Mouse (Mus musculus): ENCODE measurements around the gene March11. TPM values are rescaled to one million over a fixed set of nuclear protein-coding genes. Genes with fewer than 3 reads are reported as not detected.

Gene March11
- polyA plus RNA-seq (2012; rRNA removed): 9.9 and 10.9 TPM in 2 replicates

DNA sequence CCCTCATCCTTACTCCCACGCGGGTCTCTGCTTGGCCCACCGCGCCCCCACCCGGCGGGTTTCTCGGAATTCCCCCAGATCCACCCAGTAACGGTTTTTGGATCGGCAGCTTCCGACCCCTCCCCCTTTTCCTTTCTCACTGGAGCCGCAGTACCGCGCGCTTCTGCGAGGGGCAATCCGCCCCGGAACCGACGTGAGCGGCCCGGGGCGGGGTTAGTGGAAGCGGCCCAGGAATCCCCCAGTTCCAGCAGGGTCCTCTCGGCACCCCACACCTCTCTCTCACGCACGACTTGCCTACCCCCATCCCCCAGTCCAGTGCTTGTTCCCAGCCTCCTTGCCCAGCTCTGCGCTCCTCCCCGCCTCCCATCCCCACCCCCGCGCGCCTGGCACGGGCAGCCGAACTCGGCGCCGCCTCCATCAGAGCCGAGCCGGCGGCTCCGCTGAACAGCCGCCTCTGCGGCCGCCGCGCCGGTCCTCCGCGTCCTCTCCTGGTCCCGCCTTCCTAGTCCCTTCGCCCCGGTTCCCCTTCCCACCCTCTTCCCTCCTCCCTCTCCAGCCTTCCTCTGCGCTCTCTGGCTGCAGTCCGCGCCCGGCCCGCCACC is at the start of gene March11:
Gene March11 (plus strand): TSS at position 420 of the 602 bp plus-strand sequence.
- peak; percentile 49 to 81 for DNase-seq (ENCODE audit: extremely low spot score in 1 of 2, low spot score in 1 of 2)

DNA sequence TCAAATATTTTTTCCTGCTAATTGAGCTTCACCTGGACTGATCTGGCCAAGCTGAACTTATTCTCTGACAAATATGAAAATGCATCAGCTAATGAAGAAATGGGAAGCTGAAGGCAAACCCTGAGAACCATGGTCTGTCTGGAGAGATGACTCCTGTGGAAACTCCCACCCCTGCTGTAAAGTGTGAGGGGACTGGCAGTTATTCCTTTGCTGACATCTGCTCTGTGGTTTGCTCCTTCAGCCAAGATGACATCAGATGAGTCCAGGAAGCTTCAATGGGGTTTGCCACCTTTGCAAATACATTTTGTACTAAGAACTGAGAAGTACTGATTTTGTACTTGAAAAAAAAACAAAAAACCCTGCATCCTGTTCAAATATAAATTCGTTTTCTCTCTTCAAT is 46.5 kb upstream of the March11 start:
- DNase-seq (ENCODE audit: extremely low spot score in 1 of 2, low spot score in 1 of 2): no peak

DNA sequence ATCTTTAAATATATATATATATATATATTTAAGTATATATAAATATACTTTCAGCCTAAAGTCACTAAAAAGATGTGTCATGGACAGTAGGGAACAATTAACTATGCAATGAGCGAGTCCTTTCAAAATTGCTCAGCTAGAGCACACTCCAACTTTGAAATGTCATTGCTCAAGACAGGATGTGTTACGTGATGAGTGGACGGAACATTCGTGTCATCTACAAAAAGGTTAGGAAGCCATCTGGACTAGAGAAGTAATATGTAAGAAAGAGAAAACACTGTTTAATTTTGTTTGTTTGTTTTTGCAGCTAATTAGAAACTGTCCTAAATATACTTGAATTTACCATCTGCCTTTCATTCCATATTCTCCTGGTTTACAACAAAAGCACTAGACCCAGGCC is 39.3 kb upstream of the March11 start:
- DNase-seq (ENCODE audit: extremely low spot score in 1 of 2, low spot score in 1 of 2): no peak

GRCm38 (mm10) chr15:26276035-26276511 is 32.8 kb upstream of the March11 start:
- peak in 1 of 2 experiments; percentile 9 for DNase-seq (ENCODE audit: extremely low spot score in 1 of 2, low spot score in 1 of 2)

DNA sequence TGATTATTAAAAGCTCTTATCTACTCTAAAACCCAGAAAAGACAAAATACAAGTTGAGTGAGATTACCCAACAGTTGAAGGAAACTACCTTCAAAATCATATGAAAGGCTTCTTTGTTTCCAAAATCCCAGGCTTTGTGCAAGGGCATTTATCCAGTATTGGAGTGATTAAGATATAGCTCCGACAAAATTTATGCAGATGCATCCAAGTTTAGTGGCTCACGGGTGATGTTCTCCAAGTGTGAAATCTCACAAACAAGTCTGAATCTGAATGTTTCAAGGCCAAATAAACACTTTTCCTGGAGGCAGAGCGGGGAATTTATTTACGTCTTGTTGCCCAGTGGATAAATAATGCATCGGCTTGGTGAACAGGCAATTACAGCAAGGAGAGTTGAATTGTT is 32.2 kb upstream of the March11 start:
- DNase-seq (ENCODE audit: extremely low spot score in 1 of 2, low spot score in 1 of 2): no peak

DNA sequence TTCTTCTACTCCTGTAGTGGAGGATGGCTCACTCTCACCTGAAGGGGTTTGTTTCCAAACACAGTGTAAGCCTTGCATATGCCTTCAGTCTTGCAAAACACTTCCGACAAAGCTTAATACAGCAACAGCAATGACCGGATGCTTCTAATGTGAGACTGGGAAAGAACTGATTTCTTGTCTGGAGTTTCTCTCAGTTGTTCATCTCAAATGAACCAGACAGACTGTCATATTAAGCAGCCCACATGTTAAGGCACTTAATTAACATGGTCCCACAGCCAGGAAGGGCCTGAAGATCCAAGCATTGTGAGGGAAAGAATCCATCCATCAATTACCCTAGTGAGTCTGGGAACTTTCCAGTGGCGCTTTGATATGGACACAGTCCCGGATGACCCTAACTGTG is 17.0 kb upstream of the March11 start:
- DNase-seq (ENCODE audit: extremely low spot score in 1 of 2, low spot score in 1 of 2): no peak

GRCm38 (mm10) chr15:26292811-26293210 is 16.0 kb upstream of the March11 start:
- no peak for DNase-seq (ENCODE audit: extremely low spot score in 1 of 2, low spot score in 1 of 2)

GRCm38 (mm10) chr15:26293215-26293614 is 15.6 kb upstream of the March11 start:
- no peak for DNase-seq (ENCODE audit: extremely low spot score in 1 of 2, low spot score in 1 of 2)

- DNase-seq (ENCODE audit: extremely low spot score in 1 of 2, low spot score in 1 of 2): no peak
Measured at GRCm38 (mm10) chr15:26298668-26299067, 10.2 kb upstream of the March11 start.

DNA sequence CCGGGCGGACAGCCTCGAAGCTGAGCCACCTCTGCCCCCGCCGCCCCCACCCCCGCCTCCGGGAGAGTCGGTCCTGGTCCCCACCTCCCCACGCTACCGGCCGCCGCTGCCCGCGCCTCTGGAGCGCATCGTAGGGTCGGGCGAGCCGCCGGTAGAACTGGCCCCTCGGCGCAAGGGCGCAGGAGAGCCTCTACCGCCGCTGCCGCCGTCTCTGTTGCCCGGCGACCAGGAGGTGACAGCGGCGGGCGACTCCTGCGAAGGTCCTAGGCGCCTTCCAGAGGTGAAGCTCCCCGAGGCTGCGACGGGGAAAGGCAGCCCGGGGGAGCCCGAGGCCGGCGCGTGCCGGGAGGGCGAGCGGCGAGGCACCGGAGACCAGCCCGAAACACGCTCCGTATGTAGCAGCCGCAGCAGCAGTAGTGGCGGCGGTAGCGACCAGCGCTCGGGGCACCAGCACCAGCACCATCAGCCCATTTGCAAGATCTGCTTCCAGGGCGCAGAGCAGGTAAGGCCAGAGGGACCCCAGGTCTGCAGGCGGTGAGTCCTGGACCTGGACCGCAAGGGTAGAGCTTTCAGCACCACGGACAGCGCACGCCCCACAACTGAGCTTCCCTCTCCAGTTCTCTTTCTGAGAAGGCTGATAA is 563 bp downstream of the March11 start:
- peak in 1 of 2 experiments; percentile 36 for DNase-seq (ENCODE audit: extremely low spot score in 1 of 2, low spot score in 1 of 2)

- DNase-seq (ENCODE audit: extremely low spot score in 1 of 2, low spot score in 1 of 2): no peak
Measured at GRCm38 (mm10) chr15:26319866-26320265, 11.0 kb downstream of the March11 start.

DNA sequence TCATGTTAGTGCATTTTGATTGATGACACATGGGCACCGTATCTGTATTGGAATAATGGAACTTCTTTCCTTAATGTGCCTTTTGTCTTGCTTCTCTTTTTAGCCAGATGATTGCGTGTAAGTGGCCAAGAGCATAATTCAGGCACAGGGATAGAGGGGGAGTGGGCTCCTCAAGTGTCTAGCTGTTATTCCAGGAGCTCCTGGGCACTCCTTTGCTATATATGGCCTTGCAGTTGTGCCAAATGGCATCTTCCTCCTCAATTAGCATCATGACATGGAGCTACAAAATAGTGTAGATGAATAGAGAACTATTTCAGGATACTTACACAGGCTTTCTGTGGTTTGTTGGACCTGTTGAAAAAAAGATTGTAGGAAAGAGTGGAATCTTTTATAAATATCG is 11.6 kb downstream of the March11 start:
- no peak for DNase-seq (ENCODE audit: extremely low spot score in 1 of 2, low spot score in 1 of 2)

DNA sequence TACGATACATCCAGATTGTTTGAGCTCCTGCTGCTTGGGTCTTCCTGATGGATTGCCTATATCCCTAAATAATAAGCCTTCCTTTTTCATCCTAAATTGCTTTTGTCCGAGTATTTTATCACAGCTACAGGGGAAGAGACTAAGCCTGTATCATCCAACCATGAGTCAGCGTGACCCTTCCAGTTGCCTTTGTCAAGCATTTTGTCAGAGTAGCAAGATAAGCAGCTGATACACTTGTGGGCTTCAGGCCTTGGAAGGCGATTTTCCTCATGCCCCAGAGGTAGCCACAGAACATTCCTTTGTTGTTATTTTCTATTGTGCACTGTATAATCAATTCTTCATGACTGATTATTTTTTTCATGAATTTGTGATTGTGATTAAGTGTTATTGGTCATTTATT is 14.0 kb downstream of the March11 start:
- DNase-seq (ENCODE audit: extremely low spot score in 1 of 2, low spot score in 1 of 2): no peak

DNA sequence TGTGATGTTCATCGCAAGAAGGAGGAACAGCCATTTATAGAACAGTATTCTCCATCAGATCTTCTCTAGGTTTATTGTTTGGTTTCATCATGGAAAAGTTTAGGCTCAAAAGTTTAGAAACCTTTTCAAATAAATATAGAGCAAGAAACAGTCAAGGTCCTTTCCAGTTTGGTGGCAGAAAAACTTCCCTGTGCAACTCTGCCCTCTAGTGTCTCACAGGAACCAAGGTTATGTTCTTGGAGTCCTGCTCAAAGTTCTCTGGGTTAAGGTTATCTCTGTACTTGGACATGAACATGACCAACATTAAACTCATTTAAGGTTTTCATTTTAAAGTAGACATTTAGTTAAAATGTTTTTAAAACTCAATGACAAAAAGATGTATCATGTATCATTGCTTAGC is 18.3 kb downstream of the March11 start:
- peak in 1 of 2 experiments; percentile 65 for DNase-seq (ENCODE audit: extremely low spot score in 1 of 2, low spot score in 1 of 2)

DNA sequence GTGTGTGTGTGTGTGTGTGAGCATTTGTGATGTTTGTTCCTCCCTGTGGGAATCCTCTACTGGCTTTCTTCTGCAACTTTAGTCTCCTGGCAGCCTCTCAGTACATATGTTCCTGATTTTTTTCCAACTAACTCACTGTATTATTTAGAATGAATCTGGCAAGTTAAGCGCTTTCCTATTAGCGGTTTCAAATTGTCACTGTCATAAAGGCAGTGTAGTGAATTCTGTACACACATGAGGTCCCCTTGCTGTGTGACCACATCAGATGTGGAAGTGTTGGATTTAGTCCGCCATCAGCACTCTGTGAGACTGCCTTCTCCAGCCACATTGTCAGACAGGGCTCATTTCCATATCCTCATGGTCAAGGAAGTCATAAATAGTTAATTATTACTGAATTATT is 26.9 kb downstream of the March11 start:
- no peak for DNase-seq (ENCODE audit: extremely low spot score in 1 of 2, low spot score in 1 of 2)

- DNase-seq (ENCODE audit: extremely low spot score in 1 of 2, low spot score in 1 of 2): no peak
Measured at GRCm38 (mm10) chr15:26337775-26338174, 28.9 kb downstream of the March11 start.

GRCm38 (mm10) chr15:26338343-26338742 is 29.5 kb downstream of the March11 start:
- peak in 1 of 2 experiments; percentile 37 for DNase-seq (ENCODE audit: extremely low spot score in 1 of 2, low spot score in 1 of 2)

GRCm38 (mm10) chr15:26340490-26340889 is 31.6 kb downstream of the March11 start:
- no peak for DNase-seq (ENCODE audit: extremely low spot score in 1 of 2, low spot score in 1 of 2)

DNA sequence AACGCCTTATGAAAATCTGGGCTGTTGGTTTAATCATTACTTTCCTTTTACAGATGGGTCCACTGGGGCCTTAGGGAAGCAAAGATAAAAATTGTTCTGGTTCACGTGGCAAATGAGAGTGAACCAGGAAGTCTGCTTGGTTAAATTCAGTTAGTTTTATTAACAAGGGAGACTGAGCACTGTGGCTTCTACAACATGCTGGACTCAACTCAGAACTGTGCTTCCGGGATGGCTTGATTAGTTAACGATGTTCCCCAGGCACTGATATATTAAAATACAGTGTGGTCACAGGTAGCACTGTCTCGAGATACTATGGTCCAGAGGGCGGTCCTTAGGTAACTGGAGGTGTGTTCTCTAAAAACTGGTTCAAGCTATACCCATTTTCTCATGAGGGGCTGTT is 32.1 kb downstream of the March11 start:
- no peak for DNase-seq (ENCODE audit: extremely low spot score in 1 of 2, low spot score in 1 of 2)

DNA sequence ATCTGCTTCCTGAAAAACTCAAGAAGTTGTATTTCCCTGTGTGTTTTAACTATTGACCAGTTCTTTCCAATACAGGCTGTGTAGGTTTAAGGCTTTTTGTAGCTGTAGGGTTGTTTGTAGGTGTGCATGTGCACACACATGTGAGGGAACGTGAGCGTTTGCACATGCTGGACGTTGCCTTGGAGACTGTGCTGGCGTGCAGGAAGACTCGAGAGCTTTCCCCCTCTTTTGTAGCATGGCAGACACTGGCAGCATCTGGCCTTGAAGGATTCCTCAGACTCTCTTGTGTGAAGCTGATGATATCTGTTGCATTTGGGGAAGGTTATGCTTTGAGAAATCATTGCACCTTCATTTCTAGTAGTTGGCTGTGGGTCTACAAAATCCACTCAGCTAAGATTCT is 35.5 kb downstream of the March11 start:
- no peak for DNase-seq (ENCODE audit: extremely low spot score in 1 of 2, low spot score in 1 of 2)

- no peak for DNase-seq (ENCODE audit: extremely low spot score in 1 of 2, low spot score in 1 of 2)
Measured at GRCm38 (mm10) chr15:26353656-26354055, 44.8 kb downstream of the March11 start.

- DNase-seq (ENCODE audit: extremely low spot score in 1 of 2, low spot score in 1 of 2): peak in 1 of 2 experiments; percentile 39
Measured at GRCm38 (mm10) chr15:26365344-26365743, 56.5 kb downstream of the March11 start.
